Mouse (Mus musculus) B cell, adult 2 months (primary cell): ENCODE data around the gene Rcvrn.

Experiments used
- DNase-seq, 2 experiments: peaks; one replicate each; pipeline ENCODE4 v3.0.0; 2022

Rcvrn gene

GRCm38 (mm10) chr11:67694703-67695376, at the start of gene Rcvrn:
Gene Rcvrn (plus strand): TSS chr11:67695326.
- no peak for DNase-seq

GRCm38 (mm10) chr11:67647745-67648144, 47.4 kb upstream of the Rcvrn start:
- DNase-seq: peak; percentile 74 to 76

- no peak for DNase-seq
These were observed 46.3 kb upstream of the Rcvrn start for GRCm38 (mm10) chr11:67648651-67649407.

- DNase-seq: peak in 1 of 2 experiments; percentile 11
These were observed 45.0 kb upstream of the Rcvrn start for GRCm38 (mm10) chr11:67649971-67650707.

- no peak for DNase-seq
These were observed 43.4 kb upstream of the Rcvrn start for GRCm38 (mm10) chr11:67651731-67652130.

GRCm38 (mm10) chr11:67652194-67652892, 42.8 kb upstream of the Rcvrn start:
- DNase-seq: no peak

GRCm38 (mm10) chr11:67652893-67653255, 42.3 kb upstream of the Rcvrn start:
- no peak for DNase-seq

- no peak for DNase-seq
These were observed 41.5 kb upstream of the Rcvrn start for GRCm38 (mm10) chr11:67653521-67654090.

GRCm38 (mm10) chr11:67654514-67654913, 40.6 kb upstream of the Rcvrn start:
- DNase-seq: no peak

- no peak for DNase-seq
These were observed 39.7 kb upstream of the Rcvrn start for GRCm38 (mm10) chr11:67655236-67655959.

- DNase-seq: no peak
These were observed 38.8 kb upstream of the Rcvrn start for GRCm38 (mm10) chr11:67656366-67656765.

- DNase-seq: no peak
These were observed 38.3 kb upstream of the Rcvrn start for GRCm38 (mm10) chr11:67656811-67657210.

- DNase-seq: peak; percentile 74 to 80
These were observed 37.3 kb upstream of the Rcvrn start for GRCm38 (mm10) chr11:67657685-67658382.

- DNase-seq: no peak
These were observed 33.7 kb upstream of the Rcvrn start for GRCm38 (mm10) chr11:67661465-67661864.

GRCm38 (mm10) chr11:67663437-67663836, 31.7 kb upstream of the Rcvrn start:
- no peak for DNase-seq

- no peak for DNase-seq
These were observed 30.9 kb upstream of the Rcvrn start for GRCm38 (mm10) chr11:67664261-67664660.

- DNase-seq: no peak
These were observed 30.2 kb upstream of the Rcvrn start for GRCm38 (mm10) chr11:67664918-67665317.

GRCm38 (mm10) chr11:67666129-67666528, 29.0 kb upstream of the Rcvrn start:
- DNase-seq: no peak

- DNase-seq: no peak
These were observed 27.4 kb upstream of the Rcvrn start for GRCm38 (mm10) chr11:67667531-67668332.

GRCm38 (mm10) chr11:67668460-67669007, 26.6 kb upstream of the Rcvrn start:
- DNase-seq: no peak
